Mouse (Mus musculus) MEL (cell line): ENCODE results near the gene Otoa. TPM values are rescaled to one million over a fixed set of nuclear protein-coding genes. Genes with fewer than 3 reads are reported as not detected.

Experiments used
- DNase-seq: peaks from one replicate; pipeline ENCODE4 v3.0.0; 2011; ENCODE audit warnings: low read depth, low spot score
- H3K27ac ChIP-seq: 2 replicates; pipeline ENCODE4 v1.5.1; 2012; ENCODE audit warnings: low read depth, mild to moderate bottlenecking, control low read depth, low read length, moderate library complexity; ENCODE audit not compliant: control insufficient read depth
- H3K27me3 ChIP-seq, 2 experiments: fragments of 150-350 bp in 1 of 2; sonication (generic) in 1 of 2; 2 replicates each; pipeline ENCODE4 v1.6.1; 2012; ENCODE audit warnings: low read length in 2 of 2, mild to moderate bottlenecking in 2 of 2, improper control_type of control experiment in 1 of 2, moderate library complexity in 1 of 2; ENCODE audit not compliant: insufficient read depth in 2 of 2, control insufficient read depth in 1 of 2
- H3K36me3 ChIP-seq, 2 experiments: 2 replicates each; pipeline ENCODE4 v1.6.1; 2012 to 2014; ENCODE audit warnings: low read length in 2 of 2, improper control_type of control experiment in 1 of 2, inconsistent platforms in 1 of 2, mild to moderate bottlenecking in 1 of 2; ENCODE audit not compliant: insufficient read depth in 2 of 2, control insufficient read depth in 1 of 2
- H3K4me1 ChIP-seq, 2 experiments: fragments of 150-350 bp in 1 of 2; sonication (generic) in 1 of 2; 2 replicates each; pipeline ENCODE4 v1.6.1; 2012; ENCODE audit warnings: low read length in 2 of 2, improper control_type of control experiment in 1 of 2, mild to moderate bottlenecking in 1 of 2; ENCODE audit not compliant: insufficient read depth in 2 of 2, control insufficient read depth in 1 of 2
- H3K4me3 ChIP-seq, 2 experiments: fragments of 150-350 bp in 1 of 2; sonication (generic) in 1 of 2; 2 replicates each; pipeline ENCODE4 v1.5.1; 2012; ENCODE audit warnings: low read depth in 2 of 2, low read length in 2 of 2, mild to moderate bottlenecking in 2 of 2, moderate library complexity in 2 of 2, control low read depth in 1 of 2, improper control_type of control experiment in 1 of 2; ENCODE audit not compliant: control insufficient read depth in 1 of 2, insufficient read depth in 1 of 2
- H3K79me2 ChIP-seq: 2 replicates; pipeline ENCODE4 v1.6.1; 2012; ENCODE audit warnings: mild to moderate bottlenecking, low read length, moderate library complexity; ENCODE audit not compliant: control insufficient read depth, poor library complexity, insufficient read depth
- H3K9ac ChIP-seq: 2 replicates; pipeline ENCODE4 v1.6.1; 2012; ENCODE audit warnings: low read depth, mild to moderate bottlenecking, control low read depth, low read length, moderate library complexity; ENCODE audit not compliant: control insufficient read depth, poor library complexity, severe bottlenecking
- H3K9me3 ChIP-seq: fragments of 150-350 bp; sonication (generic); replicated peaks from 2 replicates; pipeline ENCODE4 v1.6.1; 2012; ENCODE audit warnings: mild to moderate bottlenecking, low read length, improper control_type of control experiment, moderate library complexity; ENCODE audit not compliant: insufficient read depth
- BHLHE40 ChIP-seq: IDR thresholded peaks from 2 replicates; pipeline ENCODE4 v1.6.1; 2012; ENCODE audit warnings: low read depth, mild to moderate bottlenecking, inconsistent platforms, low read length, improper control_type of control experiment, borderline replicate concordance
- CHD1 ChIP-seq: IDR thresholded peaks from 2 replicates; pipeline ENCODE4 v1.6.1; 2012; ENCODE audit warnings: low read depth, mild to moderate bottlenecking, inconsistent platforms, low read length, improper control_type of control experiment
- CHD2 ChIP-seq: IDR thresholded peaks from 2 replicates; pipeline ENCODE4 v1.6.1; 2011; ENCODE audit warnings: low read length, improper control_type of control experiment
- CTCF ChIP-seq, 3 experiments: IDR thresholded peaks in 2 of 3; conservative IDR thresholded peaks in 1 of 3; 2 replicates each; pipeline ENCODE4 v1.5.1; 2011 to 2012; ENCODE audit warnings: low read length in 3 of 3, low read depth in 2 of 3, mild to moderate bottlenecking in 2 of 3, improper control_type of control experiment in 1 of 3, inconsistent platforms in 1 of 3, mixed read lengths in 1 of 3, moderate library complexity in 1 of 3; ENCODE audit not compliant: control insufficient read depth in 1 of 3, insufficient read depth in 1 of 3, poor library complexity in 1 of 3, severe bottlenecking in 1 of 3
- E2F4 ChIP-seq: IDR thresholded peaks from 2 replicates; pipeline ENCODE4 v1.6.1; 2011; ENCODE audit warnings: low read depth, low read length, improper control_type of control experiment, borderline replicate concordance
- EP300 ChIP-seq, 2 experiments: IDR thresholded peaks; 2 replicates each; pipeline ENCODE4 v1.6.1; 2011; ENCODE audit warnings: improper control_type of control experiment in 2 of 2, low read length in 2 of 2, low read depth in 1 of 2, mild to moderate bottlenecking in 1 of 2
- ETS1 ChIP-seq: IDR thresholded peaks from 2 replicates; pipeline ENCODE4 v1.6.1; 2012; ENCODE audit warnings: low read depth, mild to moderate bottlenecking, inconsistent platforms, low read length, improper control_type of control experiment, moderate library complexity
- GABPA ChIP-seq: IDR thresholded peaks from 2 replicates; pipeline ENCODE4 v1.6.1; 2012; ENCODE audit warnings: low read depth, mild to moderate bottlenecking, inconsistent platforms, low read length, improper control_type of control experiment, moderate library complexity
- KAT2A ChIP-seq: conservative IDR thresholded peaks from 2 replicates; pipeline ENCODE4 v1.6.1; 2012; ENCODE audit warnings: low read depth, low read length, improper control_type of control experiment, inconsistent platforms
- MAFK ChIP-seq: IDR thresholded peaks from 2 replicates; pipeline ENCODE4 v1.6.1; 2011; ENCODE audit warnings: low read depth, mild to moderate bottlenecking, low read length, improper control_type of control experiment, borderline replicate concordance
- MAX ChIP-seq: IDR thresholded peaks from 2 replicates; pipeline ENCODE4 v1.6.1; 2011; ENCODE audit warnings: low read length, improper control_type of control experiment
- MAZ ChIP-seq: IDR thresholded peaks from 2 replicates; pipeline ENCODE4 v1.6.1; 2012; ENCODE audit warnings: low read depth, mild to moderate bottlenecking, inconsistent platforms, low read length, improper control_type of control experiment
- MEF2A ChIP-seq: IDR thresholded peaks from 2 replicates; pipeline ENCODE4 v1.6.1; 2014; ENCODE audit warnings: low read depth, mild to moderate bottlenecking, inconsistent platforms, low read length, improper control_type of control experiment; ENCODE audit not compliant: poor library complexity, insufficient replicate concordance, severe bottlenecking; ENCODE audit errors: extremely low read depth
- MXI1 ChIP-seq: IDR thresholded peaks from 2 replicates; pipeline ENCODE4 v1.6.1; 2011; ENCODE audit warnings: mild to moderate bottlenecking, low read depth, low read length, improper control_type of control experiment
- MYB ChIP-seq: IDR thresholded peaks from 2 replicates; pipeline ENCODE4 v1.6.1; 2011; ENCODE audit warnings: mild to moderate bottlenecking, low read depth, low read length, improper control_type of control experiment
- NELFE ChIP-seq: IDR thresholded peaks from 2 replicates; pipeline ENCODE4 v1.6.1; 2011; ENCODE audit warnings: low read depth, low read length, improper control_type of control experiment
- NRF1 ChIP-seq: IDR thresholded peaks from 2 replicates; pipeline ENCODE4 v1.6.1; 2014; ENCODE audit warnings: low read depth, mild to moderate bottlenecking, inconsistent platforms, low read length, improper control_type of control experiment, moderate library complexity; ENCODE audit not compliant: poor library complexity, insufficient read depth, severe bottlenecking
- POLR2A ChIP-seq, 2 experiments: IDR thresholded peaks; 2 replicates each; pipeline ENCODE4 v1.6.1; 2011 to 2012; ENCODE audit warnings: low read length in 2 of 2, mild to moderate bottlenecking in 2 of 2, control low read depth in 1 of 2, improper control_type of control experiment in 1 of 2, low read depth in 1 of 2, moderate library complexity in 1 of 2; ENCODE audit not compliant: control insufficient read depth in 1 of 2, insufficient read depth in 1 of 2, poor library complexity in 1 of 2
- RAD21 ChIP-seq: IDR thresholded peaks from 2 replicates; pipeline ENCODE4 v1.6.1; 2011; ENCODE audit warnings: mild to moderate bottlenecking, low read depth, low read length, improper control_type of control experiment
- RCOR1 ChIP-seq: IDR thresholded peaks from 2 replicates; pipeline ENCODE4 v1.6.1; 2012; ENCODE audit warnings: low read depth, mild to moderate bottlenecking, inconsistent platforms, low read length, improper control_type of control experiment
- SIN3A ChIP-seq: IDR thresholded peaks from 2 replicates; pipeline ENCODE4 v1.6.1; 2012; ENCODE audit warnings: low read length, improper control_type of control experiment, inconsistent platforms
- TBP ChIP-seq: IDR thresholded peaks from 2 replicates; pipeline ENCODE4 v1.8.0; 2011; ENCODE audit warnings: low read depth, low read length, improper control_type of control experiment
- UBTF ChIP-seq: IDR thresholded peaks from 2 replicates; pipeline ENCODE4 v1.6.1; 2012; ENCODE audit warnings: low read depth, mild to moderate bottlenecking, inconsistent platforms, low read length, improper control_type of control experiment, moderate library complexity, borderline replicate concordance; ENCODE audit not compliant: insufficient read depth
- USF1 ChIP-seq: IDR thresholded peaks from 2 replicates; pipeline ENCODE4 v1.6.1; 2014; ENCODE audit warnings: low read depth, mild to moderate bottlenecking, inconsistent platforms, low read length, improper control_type of control experiment, moderate library complexity
- USF2 ChIP-seq, 2 experiments: IDR thresholded peaks; 2 replicates each; pipeline ENCODE4 v1.6.1; 2011 to 2012; ENCODE audit warnings: improper control_type of control experiment in 2 of 2, low read length in 2 of 2, borderline replicate concordance in 1 of 2, inconsistent platforms in 1 of 2, low read depth in 1 of 2, mild to moderate bottlenecking in 1 of 2; ENCODE audit not compliant: insufficient read depth in 1 of 2
- ZC3H11A ChIP-seq: IDR thresholded peaks from 2 replicates; pipeline ENCODE4 v1.6.1; 2012; ENCODE audit warnings: low read depth, mild to moderate bottlenecking, inconsistent platforms, low read length, improper control_type of control experiment
- ZKSCAN1 ChIP-seq: IDR thresholded peaks from 2 replicates; pipeline ENCODE4 v1.6.1; 2012; ENCODE audit warnings: low read depth, mild to moderate bottlenecking, inconsistent platforms, low read length, improper control_type of control experiment, moderate library complexity
- polyA plus RNA-seq, 2 experiments: library from polyadenylated mRNA; stranded (reverse) in 1 of 2; unstranded in 1 of 2; fragments of >175 nt in 1 of 2; fragments of >200 nt in 1 of 2; gene quantifications; 2 replicates each; pipeline versions ENCODE4 v1.2.1 to v1.2.4; 2012; ENCODE audit warnings: low replicate concordance in 2 of 2, low read depth in 1 of 2; ENCODE audit not compliant: insufficient read length in 2 of 2, insufficient read depth in 1 of 2, missing spikeins in 1 of 2
- total RNA-seq: library from RNA; depleted of rRNA; stranded (reverse); fragments of 300-350 nt; gene quantifications from 2 replicates; pipeline ENCODE4 v1.2.3, GENCODE M21; 2012

Otoa gene
- total and polyA plus RNA-seq, 3 experiments, result 0.04 to 0.23 TPM; not detected in 1

DNA sequence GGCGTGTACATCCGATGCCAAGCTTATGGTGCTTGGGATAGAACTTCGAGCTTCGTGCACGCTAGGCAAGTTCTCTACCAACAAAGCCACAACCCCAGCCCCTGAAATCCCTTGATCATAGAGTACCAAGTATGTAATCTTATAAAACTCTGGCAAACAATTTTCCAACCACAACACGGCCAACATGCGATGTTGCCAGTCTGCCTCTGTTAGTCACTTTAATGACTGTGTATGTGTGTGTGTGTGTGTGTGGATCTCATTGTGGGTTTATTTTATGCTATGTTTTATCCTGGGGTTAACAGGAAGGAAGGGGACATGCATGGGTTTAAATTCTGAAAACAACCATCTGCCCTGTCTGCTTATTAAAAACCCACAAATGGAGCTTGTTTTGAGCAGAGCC lies 9.3 kb downstream of the Otoa start:
- no peak overlapping the region for H3K9ac ChIP-seq
- no peaks in the 10 kb centered on the region for H3K79me2 ChIP-seq
- H3K36me3 ChIP-seq, result no peaks in the 10 kb centered on the region
- no peak overlapping the region for H3K4me3 ChIP-seq
- no peak overlapping the region for H3K27ac ChIP-seq
- DNase-seq, result no peak
- H3K4me1 ChIP-seq, result no peaks in the 10 kb centered on the region
- TF ChIP-seq BHLHE40 (no peak), USF2 (IDR thresholded peaks at IDR 0.05; ENCODE audit: borderline replicate concordance in 1 of 2, insufficient read depth in 1 of 2, low read depth in 1 of 2, low read length in 2 of 2) (no peak), RCOR1 (no peak), UBTF (no peak), MXI1 (no peak), CHD2 (no peak), USF1 (no peak), NELFE (no peak), NRF1 (no peak), MAX (no peak), E2F4 (no peak), ETS1 (no peak), MEF2A (no peak), TBP (no peak), RAD21 (no peak)
- TF ChIP-seq, all 39 proteins: peak for 0
- H3K27me3 ChIP-seq, result no peaks in the 10 kb centered on the region
- H3K9me3 ChIP-seq, result no peaks in the 10 kb centered on the region

DNA sequence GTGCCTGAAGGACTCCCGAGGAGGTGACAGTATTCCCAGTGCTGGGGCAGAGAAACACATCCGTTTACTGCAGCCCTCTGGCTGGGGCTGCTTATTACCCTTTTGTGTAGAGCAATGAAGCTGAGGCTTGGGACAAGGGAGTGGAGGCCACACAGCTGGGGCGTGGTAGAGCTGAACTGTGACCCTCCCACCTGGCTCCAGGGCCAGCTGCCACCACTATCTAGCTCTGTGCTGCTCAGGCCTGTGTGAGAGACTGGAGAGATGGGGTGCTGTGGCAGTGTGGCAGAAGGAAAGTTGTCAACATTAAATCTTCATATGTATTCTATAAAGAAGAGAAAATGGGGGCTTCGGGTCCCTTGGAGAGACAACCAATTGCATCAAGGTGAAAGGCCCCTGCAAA lies 11.6 kb downstream of the Otoa start:
- Histone ChIP-seq H3K9ac (no peak overlapping the region), H3K4me1 (no peaks in the 10 kb centered on the region), H3K9me3 (no peaks in the 10 kb centered on the region), H3K36me3 (no peaks in the 10 kb centered on the region), H3K4me3 (no peak overlapping the region), H3K27ac (no peak overlapping the region), H3K27me3 (no peaks in the 10 kb centered on the region; a peak in 1 of 4 replicates), H3K79me2 (no peaks in the 10 kb centered on the region)
- DNase-seq, result no peak
- no peak for TF ChIP-seq MAX
- TF ChIP-seq EP300 (IDR thresholded peaks at IDR 0.05; ENCODE audit: low read depth in 1 of 2, low read length in 2 of 2), result no peak
- no peak for TF ChIP-seq NELFE
- no peak for TF ChIP-seq RCOR1
- no peak for TF ChIP-seq CHD2
- no peak for TF ChIP-seq ETS1
- no peak for TF ChIP-seq CHD1
- TF ChIP-seq ZKSCAN1, result no peak
- no peak for TF ChIP-seq KAT2A
- TF ChIP-seq ZC3H11A, result no peak
- TF ChIP-seq MYB, result no peak
- TF ChIP-seq MEF2A, result no peak
- no peak for TF ChIP-seq SIN3A
- no peak for TF ChIP-seq UBTF
- no peak for TF ChIP-seq GABPA
- no peak for TF ChIP-seq CTCF (IDR thresholded peaks at IDR 0.05 in 2 of 3, conservative IDR thresholded peaks at IDR 0.05 in 1 of 3; ENCODE audit: control insufficient read depth in 1 of 3, insufficient read depth in 1 of 3, low read depth in 2 of 3, low read length in 3 of 3, poor library complexity in 1 of 3, severe bottlenecking in 1 of 3)
- TF ChIP-seq MAFK, result no peak
- TF ChIP-seq MAZ, result no peak
- no peak for TF ChIP-seq NRF1
- TF ChIP-seq POLR2A (IDR thresholded peaks at IDR 0.05; ENCODE audit: control insufficient read depth in 1 of 2, insufficient read depth in 1 of 2, low read depth in 1 of 2, low read length in 2 of 2, poor library complexity in 1 of 2), result no peak
